Mouse (Mus musculus) layer of hippocampus, postnatal 25 days (tissue): ENCODE results near the gene Hoxb3. TPM values are rescaled to one million over a fixed set of nuclear protein-coding genes. Genes with fewer than 3 reads are reported as not detected.
A peak's percentile ranks its signal among the peaks of the same experiment; 100 is the strongest.

Source experiments
- DNase-seq, 2 experiments: peaks; one replicate each; pipeline ENCODE4 v3.0.0; 2022; ENCODE audit warnings: mixed read lengths in 2 of 2, low spot score in 1 of 2; ENCODE audit errors: extremely low spot score in 1 of 2
- total RNA-seq, 2 experiments: library from RNA; stranded (reverse); gene quantifications; 2 replicates each; pipeline ENCODE4 v1.2.3; 2021

The Hoxb3 gene
- total RNA-seq, 2 experiments from 2014 or later, result not detected

GRCm38 (mm10) chr11:96288455-96289221, 34.5 kb upstream of the Hoxb3 start:
- DNase-seq, result no peak

DNA sequence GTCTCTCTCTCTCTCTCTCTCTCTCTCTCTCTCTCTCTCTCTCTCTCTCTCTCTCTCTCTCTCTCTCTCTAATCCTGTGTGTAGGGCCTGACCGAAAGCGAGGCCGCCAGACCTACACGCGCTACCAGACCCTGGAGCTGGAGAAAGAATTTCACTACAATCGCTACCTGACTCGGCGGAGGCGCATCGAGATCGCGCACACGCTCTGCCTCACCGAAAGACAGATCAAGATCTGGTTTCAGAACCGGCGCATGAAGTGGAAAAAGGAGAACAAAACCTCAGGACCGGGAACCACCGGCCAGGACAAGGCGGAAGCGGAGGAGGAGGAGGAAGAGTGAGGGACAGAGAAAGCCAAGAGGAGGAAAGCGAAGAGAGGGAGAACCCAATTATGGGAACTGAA, 33.8 kb upstream of the Hoxb3 start:
- no peak for DNase-seq

GRCm38 (mm10) chr11:96289837-96290236, 33.3 kb upstream of the Hoxb3 start:
- DNase-seq, result no peak

- no peak for DNase-seq
Observed at GRCm38 (mm10) chr11:96290705-96291355, 32.3 kb upstream of the Hoxb3 start.

DNA sequence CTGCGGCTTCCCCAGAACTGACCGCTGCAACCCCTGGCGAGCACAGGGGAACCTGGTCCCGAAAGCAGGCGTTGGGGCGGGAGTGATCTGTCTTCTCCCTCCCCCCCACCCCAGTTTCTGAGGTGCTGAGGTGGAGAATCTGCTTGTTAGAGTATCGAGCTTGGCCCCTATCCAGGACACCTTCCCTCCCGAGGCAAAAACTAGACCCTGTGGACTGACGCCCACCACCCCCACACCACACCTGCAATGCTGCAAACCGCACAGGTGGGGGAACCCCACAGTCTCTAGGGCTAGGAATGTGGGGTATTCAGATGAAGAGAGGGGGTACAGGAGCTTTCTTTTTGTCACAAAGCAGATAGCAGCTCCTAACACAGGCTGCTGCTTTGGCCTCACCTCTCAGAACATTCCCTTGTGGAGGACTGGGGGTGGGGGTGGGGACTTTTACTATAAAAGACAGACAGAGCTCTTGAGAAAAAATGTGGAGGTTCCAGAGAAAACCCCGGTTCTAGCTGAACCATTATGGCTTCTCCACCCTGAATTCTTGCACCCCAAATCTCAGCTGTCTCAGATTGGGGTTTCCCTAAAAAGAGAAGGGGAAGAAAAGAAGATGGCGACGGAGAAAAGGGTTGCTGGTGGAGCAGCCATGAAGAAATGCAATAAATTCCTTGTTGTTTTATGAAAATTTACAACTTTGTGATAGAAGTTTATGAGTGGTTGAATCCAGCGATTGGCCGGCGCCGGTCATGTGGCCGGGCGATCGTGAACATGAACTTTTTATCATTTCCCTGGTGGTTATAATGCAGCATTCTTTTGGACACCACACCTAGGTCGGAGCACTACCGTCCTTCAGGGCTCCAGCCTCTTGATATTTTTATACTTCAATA, 31.2 kb upstream of the Hoxb3 start, which contains the start of gene Hoxb6:
Gene Hoxb6, plus strand, starts transcription at position 796 of the 884 bp plus-strand sequence.
- no peak for DNase-seq

GRCm38 (mm10) chr11:96292565-96293301, 30.4 kb upstream of the Hoxb3 start:
- DNase-seq, result no peak

- DNase-seq, result no peak
Observed at GRCm38 (mm10) chr11:96293302-96293921, 29.7 kb upstream of the Hoxb3 start.

DNA sequence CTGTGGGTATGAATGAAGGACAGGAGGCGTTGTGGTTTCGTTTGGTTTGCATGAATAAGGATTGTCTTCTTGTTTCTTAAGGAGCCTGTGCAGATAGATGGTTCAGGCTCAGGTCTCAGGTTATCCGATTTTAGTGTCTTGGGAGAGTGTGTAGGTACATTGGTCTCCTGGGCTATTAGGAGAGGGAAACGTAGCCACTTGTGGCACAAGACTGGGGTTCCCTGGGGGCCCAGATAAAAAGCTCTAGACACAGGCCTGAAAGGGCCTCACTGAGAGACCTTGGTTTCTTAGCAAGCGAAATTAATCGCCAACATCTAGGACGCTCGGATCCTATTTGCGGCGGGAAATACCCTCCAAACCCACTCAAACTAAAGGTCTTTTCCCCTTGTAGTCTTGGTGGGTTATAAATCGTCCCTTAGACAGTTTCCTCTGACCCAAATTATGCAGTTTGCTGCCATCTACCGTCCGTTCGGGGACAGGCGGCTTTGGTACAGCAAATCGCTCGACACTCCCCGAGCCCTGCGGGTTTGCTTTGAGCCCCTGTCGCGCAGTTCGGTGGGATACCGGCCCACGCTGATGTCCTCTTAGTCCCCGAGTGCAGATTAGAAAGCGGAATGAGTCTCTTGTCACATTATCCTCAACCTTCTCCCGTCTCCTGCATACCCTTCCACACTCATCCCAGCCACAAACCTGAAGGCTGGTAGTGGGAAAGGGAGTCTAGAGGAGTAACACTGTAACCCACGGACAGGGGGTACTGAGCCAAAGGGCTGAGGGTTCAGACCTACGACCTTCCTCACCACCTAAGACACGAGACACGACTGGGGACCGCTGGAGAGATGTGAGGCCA, 28.7 kb upstream of the Hoxb3 start:
- DNase-seq, result peak in 1 of 2 experiments; percentile 64

GRCm38 (mm10) chr11:96295092-96295835, 27.9 kb upstream of the Hoxb3 start:
- DNase-seq, result no peak

DNA sequence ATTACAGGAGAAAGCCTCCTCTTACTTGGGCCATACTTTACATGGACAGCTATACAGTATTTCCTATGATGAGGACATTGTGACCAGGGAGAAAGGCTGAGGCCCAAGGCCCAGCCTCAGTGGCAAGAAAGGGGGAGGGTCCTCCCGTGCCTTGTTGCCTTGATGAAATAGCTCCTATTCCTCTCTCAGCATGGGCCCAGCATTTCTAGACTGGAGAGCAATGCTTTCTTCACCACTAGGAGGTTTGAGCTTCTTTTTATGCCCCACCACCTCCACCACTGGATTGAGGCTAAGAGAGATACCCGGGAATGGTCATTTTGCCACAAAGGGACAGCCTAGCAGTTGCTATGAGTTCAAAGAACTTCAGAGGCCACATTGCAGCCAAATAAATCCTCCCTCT, 26.1 kb upstream of the Hoxb3 start:
- DNase-seq, result no peak

- no peak for DNase-seq
Observed at GRCm38 (mm10) chr11:96297428-96297827, 25.7 kb upstream of the Hoxb3 start.

GRCm38 (mm10) chr11:96297968-96298635, 25.0 kb upstream of the Hoxb3 start:
- DNase-seq, result no peak

DNA sequence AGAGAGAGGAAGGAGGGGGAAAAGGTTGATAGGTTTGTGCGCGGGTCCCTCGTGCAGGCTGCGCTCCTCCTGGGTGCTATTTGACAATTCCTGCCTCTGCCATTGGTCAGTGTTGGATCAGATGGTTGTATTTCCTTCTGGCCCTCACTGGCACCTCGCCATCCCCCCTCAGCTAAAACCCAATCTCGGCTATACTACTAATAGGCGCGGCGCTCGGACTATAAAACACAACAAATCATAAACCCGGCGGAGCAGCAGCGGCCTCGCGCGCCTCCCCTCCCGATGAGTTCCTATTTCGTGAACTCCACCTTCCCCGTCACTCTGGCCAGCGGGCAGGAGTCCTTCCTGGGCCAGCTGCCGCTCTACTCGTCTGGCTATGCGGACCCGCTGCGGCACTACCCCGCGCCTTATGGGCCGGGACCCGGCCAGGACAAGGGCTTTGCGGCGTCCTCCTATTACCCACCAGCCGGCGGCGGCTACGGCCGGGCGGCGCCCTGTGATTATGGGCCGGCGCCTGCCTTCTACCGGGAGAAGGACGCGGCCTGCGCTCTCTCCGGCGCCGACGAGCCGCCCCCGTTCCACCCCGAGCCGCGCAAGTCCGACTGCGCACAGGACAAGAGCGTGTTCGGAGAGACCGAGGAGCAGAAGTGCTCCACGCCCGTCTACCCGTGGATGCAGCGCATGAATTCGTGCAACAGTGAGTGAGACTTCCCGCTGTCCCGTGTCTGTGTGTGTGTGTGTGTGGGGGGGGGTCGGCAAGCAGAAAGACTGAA, 24.0 kb upstream of the Hoxb3 start:
- DNase-seq, result no peak

- DNase-seq, result no peak
Observed at GRCm38 (mm10) chr11:96299781-96300180, 23.3 kb upstream of the Hoxb3 start.

- no peak for DNase-seq
Observed at GRCm38 (mm10) chr11:96300354-96301063, 22.6 kb upstream of the Hoxb3 start.

- no peak for DNase-seq
Observed at GRCm38 (mm10) chr11:96301064-96301431, 22.1 kb upstream of the Hoxb3 start.
